Mouse (Mus musculus): ENCODE data around the gene Zc3h12c.
"Not testable (repeated sequence)": the region's sequence is repeated elsewhere in the genome, so short reads cannot be mapped to it uniquely, and the experiment has no call there.

The Zc3h12c gene

GRCm38 (mm10) chr9:52097386-52097785, 71.0 kb downstream of the Zc3h12c start:
- DNase-seq: no peak

GRCm38 (mm10) chr9:52095666-52096065, 72.7 kb downstream of the Zc3h12c start:
- DNase-seq: no peak

GRCm38 (mm10) chr9:52094471-52094980, 73.8 kb downstream of the Zc3h12c start:
- DNase-seq: no peak

DNA sequence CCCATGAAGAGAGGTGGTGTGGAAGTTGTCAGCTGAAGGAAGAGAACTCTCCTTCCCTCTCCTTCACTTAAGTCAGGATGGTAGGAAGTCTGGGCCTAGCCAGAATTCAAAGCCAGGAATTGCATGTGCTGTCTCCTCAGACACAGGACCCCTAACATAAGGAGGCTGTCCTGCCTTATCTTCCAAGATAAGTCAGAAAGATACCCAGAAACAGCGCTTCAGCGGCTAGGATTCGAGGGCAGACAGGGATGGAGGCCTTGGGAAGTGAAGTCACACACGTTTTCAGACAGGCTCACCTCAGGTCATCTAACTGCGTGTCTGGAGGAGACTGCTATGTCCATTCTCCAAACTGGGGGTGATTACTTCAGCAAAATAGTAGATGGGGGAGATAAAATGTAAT, 74.4 kb downstream of the Zc3h12c start:
- no peak for DNase-seq

- DNase-seq: no peak
Measured at GRCm38 (mm10) chr9:52093108-52093507, 75.3 kb downstream of the Zc3h12c start.

DNA sequence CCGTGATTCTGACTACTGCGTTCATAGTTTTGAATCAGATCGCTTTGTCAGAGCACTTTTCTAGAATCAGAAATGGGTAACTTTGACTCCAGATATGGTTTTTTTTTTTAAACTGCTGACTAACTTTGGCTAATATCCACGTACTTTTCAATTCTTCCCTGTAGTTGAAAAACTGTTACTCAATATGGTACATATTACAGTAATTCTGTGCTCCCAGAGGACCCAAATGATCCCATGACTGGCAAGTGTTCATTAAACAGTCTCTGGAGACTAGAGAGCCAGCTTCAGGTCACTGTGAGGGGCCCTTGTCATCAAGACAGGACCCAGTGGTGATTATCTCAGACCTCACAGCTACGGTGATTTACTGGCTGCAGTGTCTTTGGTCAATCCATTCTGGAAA, 76.1 kb downstream of the Zc3h12c start:
- no peak for DNase-seq

- no peak for DNase-seq
Measured at GRCm38 (mm10) chr9:52091752-52092151, 76.6 kb downstream of the Zc3h12c start.

GRCm38 (mm10) chr9:52082414-52082813, 86.0 kb downstream of the Zc3h12c start:
- no peak for DNase-seq

DNA sequence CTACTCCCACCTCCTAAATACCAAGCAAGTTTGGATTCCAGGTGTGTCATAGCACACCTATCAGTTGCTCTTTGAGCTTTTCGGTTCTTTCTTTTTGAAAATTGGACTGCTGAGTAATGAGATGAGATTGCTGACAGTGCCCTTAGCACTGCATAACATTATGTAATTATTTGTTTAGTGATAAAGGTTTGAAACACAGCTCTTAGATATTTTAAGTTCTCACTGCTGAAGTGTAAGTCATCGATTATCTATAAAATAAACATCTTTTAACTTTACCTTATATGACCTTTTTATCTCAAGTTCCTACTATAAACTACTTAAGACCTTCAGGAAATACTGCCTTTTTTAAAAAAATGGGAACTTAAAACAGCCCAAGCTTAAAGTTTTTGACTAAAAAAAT, 86.4 kb downstream of the Zc3h12c start:
- DNase-seq: no peak

GRCm38 (mm10) chr9:52077692-52078091, 90.7 kb downstream of the Zc3h12c start:
- DNase-seq: no peak

GRCm38 (mm10) chr9:52076089-52076488, 92.3 kb downstream of the Zc3h12c start:
- DNase-seq: no peak

DNA sequence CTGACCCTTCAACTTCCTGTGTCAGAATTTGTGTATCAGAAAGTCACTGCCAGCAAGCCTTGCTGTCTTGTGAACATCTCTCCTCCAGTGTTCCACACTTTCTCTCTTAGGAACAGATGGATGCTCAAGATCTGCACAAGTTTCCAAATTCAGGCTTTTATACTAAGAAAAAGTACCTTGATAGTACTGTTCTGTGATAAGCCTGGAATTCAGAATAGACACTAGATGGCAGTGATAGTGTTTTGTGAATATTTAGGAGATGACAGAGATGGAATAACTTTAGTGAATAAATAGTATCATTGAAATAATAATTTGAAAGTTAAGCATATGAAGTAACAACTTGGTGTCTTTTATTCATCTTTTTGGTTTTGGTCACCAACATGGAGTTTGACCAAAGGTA, 96.2 kb downstream of the Zc3h12c start:
- DNase-seq: no peak

GRCm38 (mm10) chr9:52071352-52071751, 97.0 kb downstream of the Zc3h12c start:
- DNase-seq: not testable (repeated sequence)

DNA sequence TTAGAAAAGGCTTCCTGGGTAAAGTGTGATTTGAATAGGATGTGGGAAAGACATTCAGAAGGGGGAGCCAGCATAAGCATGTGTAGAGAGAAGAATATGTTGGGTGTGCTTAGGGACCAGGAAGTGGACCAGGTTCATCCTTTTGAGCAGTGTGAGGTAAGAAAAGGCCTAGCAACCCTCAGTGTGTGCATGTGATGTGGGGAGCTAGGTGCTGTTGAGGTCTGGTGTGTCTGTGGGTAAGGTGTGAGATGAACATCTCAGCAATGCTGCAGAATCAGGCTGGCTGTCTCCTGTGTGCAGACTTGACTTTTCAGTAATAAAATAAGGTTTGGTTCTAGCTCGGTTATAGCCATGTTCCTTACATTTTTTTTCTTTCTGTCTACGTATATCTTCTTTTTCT, 98.3 kb downstream of the Zc3h12c start:
- no peak for DNase-seq
